Mouse (Mus musculus) retina, postnatal 7 days (tissue): ENCODE data around the gene Actbl2.
A peak's percentile ranks its signal among the peaks of the same experiment; 100 is the strongest.

Source experiments
- DNase-seq: peaks from one replicate; pipeline ENCODE4 v3.0.0-alpha.2; 2012; ENCODE audit warnings: low read depth, low spot score

Gene Actbl2

GRCm38 (mm10) chr13:111254713-111255112 is at the start of gene Actbl2:
TSS of gene Actbl2 (plus strand) at chr13:111255013.
- DNase-seq, result no peak

- no peak for DNase-seq
Measured at GRCm38 (mm10) chr13:111210649-111211378, 44.0 kb upstream of the Actbl2 start.

- DNase-seq, result no peak
Measured at GRCm38 (mm10) chr13:111228768-111229167, 26.0 kb upstream of the Actbl2 start.

- no peak for DNase-seq
Measured at GRCm38 (mm10) chr13:111229541-111229940, 25.3 kb upstream of the Actbl2 start.

GRCm38 (mm10) chr13:111232416-111232815 is 22.4 kb upstream of the Actbl2 start:
- no peak for DNase-seq

- DNase-seq, result no peak
Measured at GRCm38 (mm10) chr13:111233356-111233755, 21.5 kb upstream of the Actbl2 start.

- DNase-seq, result no peak
Measured at GRCm38 (mm10) chr13:111234573-111234972, 20.2 kb upstream of the Actbl2 start.

GRCm38 (mm10) chr13:111235719-111236166 is 19.1 kb upstream of the Actbl2 start:
- no peak for DNase-seq

- no peak for DNase-seq
Measured at GRCm38 (mm10) chr13:111236461-111236864, 18.4 kb upstream of the Actbl2 start.

GRCm38 (mm10) chr13:111237296-111237695 is 17.5 kb upstream of the Actbl2 start:
- no peak for DNase-seq

GRCm38 (mm10) chr13:111237865-111238465 is 16.8 kb upstream of the Actbl2 start:
- DNase-seq, result peak; percentile 48

- no peak for DNase-seq
Measured at GRCm38 (mm10) chr13:111251106-111251505, 3.7 kb upstream of the Actbl2 start.

- no peak for DNase-seq
Measured at GRCm38 (mm10) chr13:111251795-111252194, 3.0 kb upstream of the Actbl2 start.

- no peak for DNase-seq
Measured at GRCm38 (mm10) chr13:111258016-111258415, 3.2 kb downstream of the Actbl2 start.

GRCm38 (mm10) chr13:111258424-111259092 is 3.7 kb downstream of the Actbl2 start:
- DNase-seq, result no peak

GRCm38 (mm10) chr13:111259093-111259491 is 4.3 kb downstream of the Actbl2 start:
- DNase-seq, result no peak

GRCm38 (mm10) chr13:111259711-111260110 is 4.9 kb downstream of the Actbl2 start:
- no peak for DNase-seq

GRCm38 (mm10) chr13:111263186-111263585 is 8.4 kb downstream of the Actbl2 start:
- no peak for DNase-seq

GRCm38 (mm10) chr13:111263758-111264157 is 8.9 kb downstream of the Actbl2 start:
- DNase-seq, result no peak

GRCm38 (mm10) chr13:111265231-111266000 is 10.6 kb downstream of the Actbl2 start:
- DNase-seq, result no peak

- DNase-seq, result no peak
Measured at GRCm38 (mm10) chr13:111266855-111267254, 12.0 kb downstream of the Actbl2 start.

- no peak for DNase-seq
Measured at GRCm38 (mm10) chr13:111268992-111269391, 14.2 kb downstream of the Actbl2 start.
